Mouse (Mus musculus) thymus, adult 2 months (tissue): Measurements from ENCODE around the gene Ccdc33.

Experiments
- CTCF ChIP-seq: fragments of 200-500 bp; IDR thresholded peaks from 2 replicates; pipeline ENCODE4 v1.5.1; 2012; ENCODE audit warnings: mild to moderate bottlenecking, control low read depth, low read length, moderate library complexity, borderline replicate concordance; ENCODE audit not compliant: control insufficient read depth, poor library complexity, insufficient read depth; ENCODE audit errors: extremely low read depth
- POLR2A ChIP-seq: fragments of 200-500 bp; IDR thresholded peaks from 2 replicates; pipeline ENCODE4 v1.6.1; 2012; ENCODE audit warnings: mild to moderate bottlenecking, low read length, control low read depth, moderate library complexity; ENCODE audit not compliant: control insufficient read depth, poor library complexity, insufficient read depth; ENCODE audit errors: extremely low read depth

GRCm38 (mm10) chr9:58011027-58011426 lies 107.6 kb downstream of the Ccdc33 start:
- TF ChIP-seq CTCF (no peak), POLR2A (no peak)
